Mouse (Mus musculus): Measurements from ENCODE around the gene Fstl3.

GRCm38 (mm10) chr10:79792339-79793040, 15.4 kb downstream of the Fstl3 start:
- TF ChIP-seq POLR2A (IDR thresholded peaks at IDR 0.05; ENCODE audit: borderline replicate concordance, low read depth, low read length) (no peak), CTCF (IDR thresholded peaks at IDR 0.05; ENCODE audit: low read depth, low read length) (no peak)
